Mouse (Mus musculus) gastrocnemius, postnatal 10 days (tissue): ENCODE measurements around the gene Lrrc75a. TPM values are rescaled to one million over a fixed set of nuclear protein-coding genes. Genes with fewer than 3 reads are reported as not detected.

Experiments used
- DNase-seq: peaks from one replicate; pipeline ENCODE4 v3.0.0; 2021; ENCODE audit warnings: mixed read lengths
- total RNA-seq, 2 experiments: library from RNA; stranded (reverse); gene quantifications; 2 replicates each; pipeline ENCODE4 v1.2.3; 2021

Gene Lrrc75a
- total RNA-seq, 2 experiments from 2014 or later, result 14.5 to 19.1 TPM

GRCm38 (mm10) chr11:62645732-62646494 lies 2.4 kb downstream of the Lrrc75a start:
- peak; percentile 63 for DNase-seq

GRCm38 (mm10) chr11:62645337-62645675 lies 3.0 kb downstream of the Lrrc75a start:
- DNase-seq, result peak; percentile 35

- DNase-seq, result no peak
These were observed 3.6 kb downstream of the Lrrc75a start for GRCm38 (mm10) chr11:62644602-62645336.

GRCm38 (mm10) chr11:62643681-62644363 lies 4.5 kb downstream of the Lrrc75a start:
- no peak for DNase-seq

- peak; percentile 59 for DNase-seq
These were observed 5.2 kb downstream of the Lrrc75a start for GRCm38 (mm10) chr11:62643011-62643631.

GRCm38 (mm10) chr11:62642023-62642844 lies 6.1 kb downstream of the Lrrc75a start:
- peak; percentile 22 for DNase-seq

GRCm38 (mm10) chr11:62640378-62640777 lies 7.9 kb downstream of the Lrrc75a start:
- no peak for DNase-seq

- DNase-seq, result no peak
These were observed 9.9 kb downstream of the Lrrc75a start for GRCm38 (mm10) chr11:62638402-62638801.

- peak; percentile 22 for DNase-seq
These were observed 10.5 kb downstream of the Lrrc75a start for GRCm38 (mm10) chr11:62637806-62638205.

GRCm38 (mm10) chr11:62637401-62637800 lies 10.9 kb downstream of the Lrrc75a start:
- peak; percentile 16 for DNase-seq

- no peak for DNase-seq
These were observed 11.5 kb downstream of the Lrrc75a start for GRCm38 (mm10) chr11:62636840-62637221.

GRCm38 (mm10) chr11:62636105-62636839 lies 12.1 kb downstream of the Lrrc75a start:
- DNase-seq, result no peak

GRCm38 (mm10) chr11:62635406-62635805 lies 12.9 kb downstream of the Lrrc75a start:
- DNase-seq, result no peak

- DNase-seq, result no peak
These were observed 17.2 kb downstream of the Lrrc75a start for GRCm38 (mm10) chr11:62631138-62631537.

- DNase-seq, result no peak
These were observed 18.0 kb downstream of the Lrrc75a start for GRCm38 (mm10) chr11:62630225-62630821.

- peak; percentile 25 for DNase-seq
These were observed 18.7 kb downstream of the Lrrc75a start for GRCm38 (mm10) chr11:62629352-62630224.

- peak; percentile 34 for DNase-seq
These were observed 23.7 kb downstream of the Lrrc75a start for GRCm38 (mm10) chr11:62624341-62625291.

- no peak for DNase-seq
These were observed 25.5 kb downstream of the Lrrc75a start for GRCm38 (mm10) chr11:62622850-62623249.
